Mouse (Mus musculus): ENCODE results near the gene Ankrd11.

The Ankrd11 gene

GRCm38 (mm10) chr8:122847829-122848561, 194.1 kb downstream of the Ankrd11 start, which contains the start of gene Cdh15:
Gene Cdh15, plus strand, starts transcription at chr8:122847966.
- no peak for DNase-seq (ENCODE audit: low spot score)

- no peak for DNase-seq (ENCODE audit: low spot score)
Measured at GRCm38 (mm10) chr8:122845662-122846061, 196.4 kb downstream of the Ankrd11 start.

- DNase-seq (ENCODE audit: low spot score), result no peak
Measured at GRCm38 (mm10) chr8:122844161-122844560, 197.9 kb downstream of the Ankrd11 start.

- DNase-seq (ENCODE audit: low spot score), result no peak
Measured at GRCm38 (mm10) chr8:122836696-122837095, 205.4 kb downstream of the Ankrd11 start.

- no peak for DNase-seq (ENCODE audit: low spot score)
Measured at GRCm38 (mm10) chr8:122836199-122836598, 205.9 kb downstream of the Ankrd11 start.

GRCm38 (mm10) chr8:122834971-122835370, 207.1 kb downstream of the Ankrd11 start:
- peak; percentile 70 for DNase-seq (ENCODE audit: low spot score)

- no peak for DNase-seq (ENCODE audit: low spot score)
Measured at GRCm38 (mm10) chr8:122834416-122834815, 207.7 kb downstream of the Ankrd11 start.

Measured in T-cell, adult 2 months (primary cell).